Mouse (Mus musculus) spleen, adult 12 weeks (tissue): Measurements from ENCODE around the gene Rab26.
A peak's percentile ranks its signal among the peaks of the same experiment; 100 is the strongest.

Experiments
- DNase-seq: peaks from one replicate; pipeline ENCODE4 v3.0.0; 2022; ENCODE audit warnings: low spot score

Rab26 gene

GRCm38 (mm10) chr17:24507129-24507664 lies 26.8 kb downstream of the Rab26 start:
- no peak for DNase-seq

GRCm38 (mm10) chr17:24506332-24507070 lies 27.5 kb downstream of the Rab26 start:
- no peak for DNase-seq

- DNase-seq, result no peak
Measured at GRCm38 (mm10) chr17:24505286-24505955, 28.6 kb downstream of the Rab26 start.

- DNase-seq, result no peak
Measured at GRCm38 (mm10) chr17:24504085-24504484, 29.9 kb downstream of the Rab26 start.

- DNase-seq, result no peak
Measured at GRCm38 (mm10) chr17:24502208-24502607, 31.8 kb downstream of the Rab26 start.

GRCm38 (mm10) chr17:24496026-24496425 lies 38.0 kb downstream of the Rab26 start:
- DNase-seq, result no peak

GRCm38 (mm10) chr17:24495443-24495842 lies 38.6 kb downstream of the Rab26 start:
- DNase-seq, result no peak

- DNase-seq, result no peak
Measured at GRCm38 (mm10) chr17:24494627-24495335, 39.2 kb downstream of the Rab26 start.

GRCm38 (mm10) chr17:24490399-24490798 lies 43.6 kb downstream of the Rab26 start:
- no peak for DNase-seq

- no peak for DNase-seq
Measured at GRCm38 (mm10) chr17:24489265-24490030, 44.6 kb downstream of the Rab26 start.

GRCm38 (mm10) chr17:24488662-24489264 lies 45.2 kb downstream of the Rab26 start:
- no peak for DNase-seq

- no peak for DNase-seq
Measured at GRCm38 (mm10) chr17:24488186-24488661, 45.8 kb downstream of the Rab26 start, which contains the start of gene Caskin1. Gene Caskin1 (plus strand): TSS chr17:24488601.

- no peak for DNase-seq
Measured at GRCm38 (mm10) chr17:24485090-24485860, 48.7 kb downstream of the Rab26 start.

GRCm38 (mm10) chr17:24483495-24483894 lies 50.5 kb downstream of the Rab26 start:
- no peak for DNase-seq

- no peak for DNase-seq
Measured at GRCm38 (mm10) chr17:24481027-24481815, 52.8 kb downstream of the Rab26 start.

- no peak for DNase-seq
Measured at GRCm38 (mm10) chr17:24480201-24480826, 53.7 kb downstream of the Rab26 start.

- DNase-seq, result no peak
Measured at GRCm38 (mm10) chr17:24479431-24479830, 54.6 kb downstream of the Rab26 start.

- peak; percentile 97 for DNase-seq
Measured at GRCm38 (mm10) chr17:24478663-24479380, 55.2 kb downstream of the Rab26 start, which contains the start of gene Mlst8. Gene Mlst8 (minus strand): TSS chr17:24479078.
